Comparison of ENCODE assay signal across 7 mouse cellular contexts in genomic region chr11:102244926-102245449, GRCm38 (mm10). TPM values are rescaled to one million over a fixed set of nuclear protein-coding genes. Genes with fewer than 3 reads are reported as not detected.
DNase-seq lines count a peak whose midpoint lies in the region; ATAC-seq and TF ChIP-seq lines count a peak whose summit lies in the region.

No protein-coding gene starts in this region.

- peak in 1 of 3 experiments; percentile 2; a peak in 2 of 6 replicates for TF ChIP-seq CTCF in MEL (IDR thresholded peaks at IDR 0.05 in 2 of 3, conservative IDR thresholded peaks at IDR 0.05 in 1 of 3; ENCODE audit: control insufficient read depth in 1 of 3, insufficient read depth in 1 of 3, low read depth in 2 of 3, low read length in 3 of 3, poor library complexity in 1 of 3, severe bottlenecking in 1 of 3)

- ATAC-seq in embryonic facial prominence, embryonic 15.5 days (ENCODE audit: insufficient number of reproducible peaks, low FRiP score, low TSS enrichment, low read depth) = peak; percentile 84
- peak; percentile 72 for ATAC-seq in heart, embryonic 15.5 days (replicated peaks; ENCODE audit: insufficient number of reproducible peaks, insufficient read depth, low FRiP score, low read depth)
- peak; percentile 59 for ATAC-seq in lung, embryonic 16.5 days (ENCODE audit: low read depth)
- ATAC-seq in neutrophil, adult 5-6 weeks (ENCODE audit: extremely low read depth, insufficient number of reproducible peaks, low FRiP score, poor library complexity, severe bottlenecking) = peak; percentile 64

- peak; percentile 20 to 61; a peak in 2 of 4 replicates for TF ChIP-seq POLR2A in MEL (IDR thresholded peaks at IDR 0.05; ENCODE audit: control insufficient read depth in 1 of 2, insufficient read depth in 1 of 2, low read depth in 1 of 2, low read length in 2 of 2, poor library complexity in 1 of 2)

- peaks cover 0 to 19% of the 10 kb centered on the region in 2 experiments; a peak in 2 of 4 replicates for H3K36me3 ChIP-seq in MEL (ENCODE audit: control insufficient read depth in 1 of 2, insufficient read depth in 2 of 2, low read length in 2 of 2)
- no peaks in the 10 kb centered on the region for H3K36me3 ChIP-seq in embryonic facial prominence, embryonic 15.5 days
- no peaks in the 10 kb centered on the region for H3K36me3 ChIP-seq in heart, embryonic 15.5 days
- H3K36me3 ChIP-seq in lung, embryonic 16.5 days (ENCODE audit: control insufficient read depth, insufficient read depth, low read length) = no peaks in the 10 kb centered on the region

- H3K27ac ChIP-seq in MEL (ENCODE audit: control insufficient read depth, low read depth, low read length) = peak overlapping the region; percentile 58
- H3K27ac ChIP-seq in embryonic facial prominence, embryonic 15.5 days (replicated peaks) = peak overlapping the region; percentile 90
- H3K27ac ChIP-seq in heart, embryonic 15.5 days = peak overlapping the region; percentile 31; the same call in 1 of the 2 replicates
- peak overlapping the region; percentile 32 for H3K27ac ChIP-seq in lung, embryonic 16.5 days (ENCODE audit: low read length)

- H3K4me1 ChIP-seq in MEL (ENCODE audit: control insufficient read depth in 1 of 2, insufficient read depth in 2 of 2, low read length in 2 of 2) = peaks cover 0 to 22% of the 10 kb centered on the region in 2 experiments
- H3K4me1 ChIP-seq in embryonic facial prominence, embryonic 15.5 days = peaks cover 34% of the 10 kb centered on the region
- peaks cover 25% of the 10 kb centered on the region for H3K4me1 ChIP-seq in heart, embryonic 15.5 days (replicated peaks)
- peaks cover 20% of the 10 kb centered on the region for H3K4me1 ChIP-seq in lung, embryonic 16.5 days (replicated peaks; ENCODE audit: control insufficient read depth, insufficient read depth, low read length)

- TF ChIP-seq EP300 in MEL (IDR thresholded peaks at IDR 0.05; ENCODE audit: low read depth in 1 of 2, low read length in 2 of 2) = peak; percentile 51 to 76

- no peaks in the 10 kb centered on the region for H3K27me3 ChIP-seq in MEL (ENCODE audit: control insufficient read depth in 1 of 2, insufficient read depth in 2 of 2, low read length in 2 of 2)
- H3K27me3 ChIP-seq in embryonic facial prominence, embryonic 15.5 days = no peaks in the 10 kb centered on the region
- no peaks in the 10 kb centered on the region for H3K27me3 ChIP-seq in heart, embryonic 15.5 days
- H3K27me3 ChIP-seq in lung, embryonic 16.5 days (ENCODE audit: control insufficient read depth, insufficient read depth, low read depth, low read length) = no peaks in the 10 kb centered on the region

- H3K4me2 ChIP-seq in embryonic facial prominence, embryonic 15.5 days (replicated peaks) = peak overlapping the region; percentile 64
- H3K4me2 ChIP-seq in heart, embryonic 15.5 days = peak overlapping the region; percentile 79
- H3K4me2 ChIP-seq in lung, embryonic 16.5 days (ENCODE audit: low read depth, low read length) = peak overlapping the region; percentile 77

- TF ChIP-seq RAD21 in MEL (IDR thresholded peaks at IDR 0.05; ENCODE audit: low read depth, low read length) = no peak

- H3K9ac ChIP-seq in MEL (ENCODE audit: control insufficient read depth, low read depth, low read length, poor library complexity, severe bottlenecking) = peak overlapping the region; percentile 69
- H3K9ac ChIP-seq in embryonic facial prominence, embryonic 15.5 days = peak overlapping the region; percentile 15
- peak overlapping the region; percentile 54 for H3K9ac ChIP-seq in heart, embryonic 15.5 days
- peak overlapping the region; percentile 63 for H3K9ac ChIP-seq in lung, embryonic 16.5 days (ENCODE audit: low read length)

- H3K79me2 ChIP-seq in MEL (ENCODE audit: control insufficient read depth, insufficient read depth, low read length, poor library complexity) = peaks cover 11% of the 10 kb centered on the region

- peak overlapping the region; percentile 48 to 49 for H3K4me3 ChIP-seq in MEL (ENCODE audit: control insufficient read depth in 1 of 2, insufficient read depth in 1 of 2, low read depth in 2 of 2, low read length in 2 of 2)
- peak overlapping the region; percentile 39 for H3K4me3 ChIP-seq in embryonic facial prominence, embryonic 15.5 days (replicated peaks)
- peak overlapping the region; percentile 47 for H3K4me3 ChIP-seq in heart, embryonic 15.5 days
- H3K4me3 ChIP-seq in lung, embryonic 16.5 days (ENCODE audit: low read length) = peak overlapping the region; percentile 38

- under 1% methylated on average over 32 of the region's 32 CpGs for WGBS in embryonic facial prominence, embryonic 15.5 days
- 1% methylated on average over 32 of the region's 32 CpGs for WGBS in heart, embryonic 15.5 days
- under 1% methylated on average over 32 of the region's 32 CpGs for WGBS in lung, embryonic 16.5 days

- H3K9me3 ChIP-seq in MEL (replicated peaks; ENCODE audit: insufficient read depth, low read length) = no peaks in the 10 kb centered on the region
- no peaks in the 10 kb centered on the region for H3K9me3 ChIP-seq in embryonic facial prominence, embryonic 15.5 days (replicated peaks)
- H3K9me3 ChIP-seq in heart, embryonic 15.5 days (replicated peaks) = peaks cover 4% of the 10 kb centered on the region; the same call in 1 of the 2 replicates
- H3K9me3 ChIP-seq in lung, embryonic 16.5 days (ENCODE audit: control insufficient read depth, low read length) = no peaks in the 10 kb centered on the region; the same call in 1 of the 2 replicates

- peak; percentile 96 for DNase-seq in MEL (ENCODE audit: low read depth, low spot score)
- peak; percentile 75 for DNase-seq in adrenal gland, postnatal 25 days
- peak; percentile 67 to 68 for DNase-seq in layer of hippocampus, postnatal 10 days (ENCODE audit: low spot score in 2 of 2)

TF ChIP-seq in MEL, 35 proteins besides CTCF, POLR2A, EP300 and RAD21 (continues in another document):
- TF ChIP-seq SMC3 (IDR thresholded peaks at IDR 0.05; ENCODE audit: low read depth, low read length) = peak; percentile 8; the same call in 1 of the 2 replicates
- TF ChIP-seq ZMIZ1 (IDR thresholded peaks at IDR 0.05; ENCODE audit: low read depth, low read length) = no peak

RNA-seq across cellular contexts. Expression of gene BC030867, which starts 3.7 kb away (rescaled TPM):
- total RNA-seq in MEL (2012; rRNA removed) = 19.5 and 20.0 TPM in 2 replicates
- polyA plus RNA-seq in MEL (2012; ENCODE audit: insufficient read depth in 1 of 2, insufficient read length in 2 of 2, low read depth in 1 of 2, low replicate concordance in 2 of 2, missing spikeins in 1 of 2) = 10 to 100 TPM; 36.2 to 51.7 TPM
- 1.3 and 1.5 TPM in 2 replicates for total RNA-seq in adrenal gland, postnatal 25 days (2021)
- polyA plus RNA-seq in embryonic facial prominence, embryonic 15.5 days (2015; fragmentation: Nextera tagmentation; extraction: Ambion mirVana) = 13.6 and 16.0 TPM in 2 replicates
- 8.3 and 12.7 TPM in 2 replicates for polyA plus RNA-seq in heart, embryonic 15.5 days (2015; fragmentation: Nextera tagmentation; extraction: Ambion mirVana)
- total RNA-seq in layer of hippocampus, postnatal 10 days (2021) = 1 to 10 TPM in 1 of 2 experiments, under 1 TPM in 1; 0.94 to 1.0 TPM
- 18.7 and 19.4 TPM in 2 replicates for polyA plus RNA-seq in lung, embryonic 16.5 days (2015; fragmentation: Nextera tagmentation; extraction: Ambion mirVana)
- total RNA-seq in neutrophil, adult 5-6 weeks (2017) = not detected in 2 replicates

RNA-seq across cellular contexts. Expression of gene Hdac5, which starts 15.0 kb away (rescaled TPM):
- 9.1 and 10.4 TPM in 2 replicates for total RNA-seq in MEL (2012; rRNA removed)
- polyA plus RNA-seq in MEL (2012; ENCODE audit: insufficient read depth in 1 of 2, insufficient read length in 2 of 2, low read depth in 1 of 2, low replicate concordance in 2 of 2, missing spikeins in 1 of 2) = 10 to 100 TPM in 1 of 2 experiments, not detected in 1; 29.3 TPM
- total RNA-seq in adrenal gland, postnatal 25 days (2021) = 79.9 and 117 TPM in 2 replicates
- 105 and 106 TPM in 2 replicates for polyA plus RNA-seq in embryonic facial prominence, embryonic 15.5 days (2015; fragmentation: Nextera tagmentation; extraction: Ambion mirVana)
- 76.7 and 86.8 TPM in 2 replicates for polyA plus RNA-seq in heart, embryonic 15.5 days (2015; fragmentation: Nextera tagmentation; extraction: Ambion mirVana)
- total RNA-seq in layer of hippocampus, postnatal 10 days (2021) = 100 to 1,000 TPM; 164 to 207 TPM
- polyA plus RNA-seq in lung, embryonic 16.5 days (2015; fragmentation: Nextera tagmentation; extraction: Ambion mirVana) = 70.1 and 80.4 TPM in 2 replicates
- 62.9 and 64.1 TPM in 2 replicates for total RNA-seq in neutrophil, adult 5-6 weeks (2017)

RNA-seq across cellular contexts. Expression of gene Asb16, which starts 23.6 kb away (rescaled TPM):
- total RNA-seq in MEL (2012; rRNA removed) = 3.9 and 4.4 TPM in 2 replicates
- polyA plus RNA-seq in MEL (2012; ENCODE audit: insufficient read depth in 1 of 2, insufficient read length in 2 of 2, low read depth in 1 of 2, low replicate concordance in 2 of 2, missing spikeins in 1 of 2) = 1 to 10 TPM in 1 of 2 experiments, not detected in 1; 8.5 TPM
- 0.36 TPM in 1 of 2 replicates, not detected in the other for total RNA-seq in adrenal gland, postnatal 25 days (2021)
- polyA plus RNA-seq in embryonic facial prominence, embryonic 15.5 days (2015; fragmentation: Nextera tagmentation; extraction: Ambion mirVana) = 0.12 and 0.26 TPM in 2 replicates
- polyA plus RNA-seq in heart, embryonic 15.5 days (2015; fragmentation: Nextera tagmentation; extraction: Ambion mirVana) = 0.05 and 0.06 TPM in 2 replicates
- under 1 TPM; 0.64 to 0.76 TPM for total RNA-seq in layer of hippocampus, postnatal 10 days (2021)
- 0.05 and 0.08 TPM in 2 replicates for polyA plus RNA-seq in lung, embryonic 16.5 days (2015; fragmentation: Nextera tagmentation; extraction: Ambion mirVana)
- total RNA-seq in neutrophil, adult 5-6 weeks (2017) = not detected in 2 replicates

RNA-seq across cellular contexts. Expression of gene Tmub2, which starts 39.7 kb away (rescaled TPM):
- total RNA-seq in MEL (2012; rRNA removed) = 27.0 and 29.3 TPM in 2 replicates
- 10 to 100 TPM in 1 of 2 experiments, not detected in 1; 40.5 TPM for polyA plus RNA-seq in MEL (2012; ENCODE audit: insufficient read depth in 1 of 2, insufficient read length in 2 of 2, low read depth in 1 of 2, low replicate concordance in 2 of 2, missing spikeins in 1 of 2)
- total RNA-seq in adrenal gland, postnatal 25 days (2021) = 50.6 and 63.0 TPM in 2 replicates
- 58.3 and 59.5 TPM in 2 replicates for polyA plus RNA-seq in embryonic facial prominence, embryonic 15.5 days (2015; fragmentation: Nextera tagmentation; extraction: Ambion mirVana)
- 36.4 and 43.1 TPM in 2 replicates for polyA plus RNA-seq in heart, embryonic 15.5 days (2015; fragmentation: Nextera tagmentation; extraction: Ambion mirVana)
- total RNA-seq in layer of hippocampus, postnatal 10 days (2021) = 10 to 100 TPM; 55.2 to 60.4 TPM
- 52.8 and 60.2 TPM in 2 replicates for polyA plus RNA-seq in lung, embryonic 16.5 days (2015; fragmentation: Nextera tagmentation; extraction: Ambion mirVana)
- total RNA-seq in neutrophil, adult 5-6 weeks (2017) = 51.1 and 54.8 TPM in 2 replicates

RNA-seq across cellular contexts. Expression of gene Atxn7l3, which starts 51.4 kb away (rescaled TPM):
- 40.5 and 46.7 TPM in 2 replicates for total RNA-seq in MEL (2012; rRNA removed)
- 10 to 100 TPM; 39.4 to 53.0 TPM for polyA plus RNA-seq in MEL (2012; ENCODE audit: insufficient read depth in 1 of 2, insufficient read length in 2 of 2, low read depth in 1 of 2, low replicate concordance in 2 of 2, missing spikeins in 1 of 2)
- 53.6 and 62.4 TPM in 2 replicates for total RNA-seq in adrenal gland, postnatal 25 days (2021)
- 18.4 and 20.0 TPM in 2 replicates for polyA plus RNA-seq in embryonic facial prominence, embryonic 15.5 days (2015; fragmentation: Nextera tagmentation; extraction: Ambion mirVana)
- 6.8 and 8.9 TPM in 2 replicates for polyA plus RNA-seq in heart, embryonic 15.5 days (2015; fragmentation: Nextera tagmentation; extraction: Ambion mirVana)
- 100 to 1,000 TPM; 146 to 150 TPM for total RNA-seq in layer of hippocampus, postnatal 10 days (2021)
- 11.1 and 11.6 TPM in 2 replicates for polyA plus RNA-seq in lung, embryonic 16.5 days (2015; fragmentation: Nextera tagmentation; extraction: Ambion mirVana)
- total RNA-seq in neutrophil, adult 5-6 weeks (2017) = 36.7 and 44.5 TPM in 2 replicates

Comparison
In these comparisons a context has a peak if more than half of its experiments do, and no peak if none do; other contexts are left out.
1. Peak in every context shown above with its lines: DNase-seq, ATAC-seq, H3K4me3 ChIP-seq and H3K27ac ChIP-seq.
2. H3K27ac ChIP-seq: peak in every context shown above with its lines; median percentile 90 in embryonic facial prominence, embryonic 15.5 days; 58 in MEL; 32 in lung, embryonic 16.5 days; 31 in heart, embryonic 15.5 days.
3. H3K9ac ChIP-seq: peak in every context shown above with its lines; median percentile 69 in MEL; 63 in lung, embryonic 16.5 days; 54 in heart, embryonic 15.5 days; 15 in embryonic facial prominence, embryonic 15.5 days.